Mouse (Mus musculus) testis, adult 2 months (tissue): ENCODE measurements around the gene Ntf5.

ENCODE experiments used
- CTCF ChIP-seq: fragments of 200-500 bp; IDR thresholded peaks from 2 replicates; pipeline ENCODE4 v1.5.1; 2012; ENCODE audit warnings: low read depth, mild to moderate bottlenecking, inconsistent platforms, low read length, moderate library complexity; ENCODE audit not compliant: control insufficient read depth, insufficient read depth, insufficient replicate concordance
- POLR2A ChIP-seq: fragments of 200-500 bp; IDR thresholded peaks from 2 replicates; pipeline ENCODE4 v1.6.1; 2012; ENCODE audit warnings: low read depth, mild to moderate bottlenecking, inconsistent platforms, low read length, moderate library complexity; ENCODE audit not compliant: control insufficient read depth

DNA sequence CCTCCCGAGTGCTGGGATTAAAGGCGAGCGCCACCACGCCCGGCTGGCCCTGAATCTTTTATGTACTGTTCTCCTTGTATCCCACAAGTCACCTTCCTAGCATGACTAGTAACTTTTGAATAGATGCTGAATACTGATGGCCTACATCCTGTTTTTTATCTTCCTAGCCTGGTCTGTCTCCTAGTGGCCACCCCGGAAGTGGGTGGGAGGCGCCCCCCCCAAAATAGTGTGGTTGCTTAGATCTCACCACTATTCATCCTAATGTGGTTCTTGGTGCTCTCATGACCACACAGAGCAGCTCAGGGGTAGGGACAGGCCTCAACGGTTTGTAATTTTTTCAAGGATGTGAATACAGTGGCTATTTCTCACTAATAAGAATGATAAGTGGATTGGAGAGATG is 38.9 kb upstream of the Ntf5 start:
- TF ChIP-seq POLR2A (no peak), CTCF (no peak)
